Mouse (Mus musculus): ENCODE results near the gene Tmem198b. TPM values are rescaled to one million over a fixed set of nuclear protein-coding genes. Genes with fewer than 3 reads are reported as not detected.
"Not testable (repeated sequence)": the region's sequence is repeated elsewhere in the genome, so short reads cannot be mapped to it uniquely, and the experiment has no call there.

Tmem198b gene
- polyA plus RNA-seq (2015; fragmentation: Nextera tagmentation; extraction: Ambion mirVana): 15.4 and 16.3 TPM in 2 replicates

- WGBS: under 1% methylated on average over 28 of the region's 28 CpGs
- Histone ChIP-seq H3K27ac (peak within 1 kb of the TSS; percentile 98), H3K27me3 (replicated peaks) (no peaks in the 10 kb centered on the region), H3K9me3 (no peaks in the 10 kb centered on the region), H3K4me2 (peak within 1 kb of the TSS; percentile 77), H3K36me3 (peaks cover 6% of the 10 kb centered on the region; the same call in 1 of the 2 replicates), H3K4me3 (replicated peaks) (peak within 1 kb of the TSS; percentile 69), H3K9ac (peak within 1 kb of the TSS; percentile 73), H3K4me1 (peaks cover 46% of the 10 kb centered on the region)
- peak; percentile 47 for ATAC-seq (ENCODE audit: insufficient read depth, low FRiP score, low read depth)
These were observed at the start of gene Tmem198b for GRCm38 (mm10) chr10:128804271-128805091. TSS of gene Tmem198b (minus strand) at chr10:128804370.

GRCm38 (mm10) chr10:128850339-128850738, 46.2 kb upstream of the Tmem198b start:
- H3K36me3 ChIP-seq: peaks cover 16% of the 10 kb centered on the region
- no peak for ATAC-seq (ENCODE audit: insufficient read depth, low FRiP score, low read depth)
- no peak overlapping the region for H3K4me2 ChIP-seq

DNA sequence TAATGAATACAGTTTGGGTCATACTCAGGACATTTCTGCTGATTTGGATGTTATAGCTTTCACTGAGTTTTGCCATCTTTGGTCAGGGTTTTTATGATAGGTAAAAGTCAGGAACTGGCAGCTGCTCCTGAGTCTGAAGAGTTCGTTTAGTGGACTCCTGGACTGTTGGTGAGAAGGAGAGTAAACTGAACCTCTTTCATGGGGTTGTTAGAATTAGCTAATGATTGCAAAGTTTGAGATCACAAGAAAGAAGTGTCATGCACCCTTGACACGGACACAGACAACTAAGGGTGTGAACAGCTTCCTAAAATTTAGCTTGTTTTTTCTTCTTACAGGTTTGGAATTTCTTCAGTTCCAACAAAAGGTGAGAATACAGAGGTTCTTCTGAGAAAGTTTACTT, 44.3 kb upstream of the Tmem198b start:
- Histone ChIP-seq H3K9ac (no peak overlapping the region), H3K9me3 (no peaks in the 10 kb centered on the region), H3K4me1 (no peaks in the 10 kb centered on the region), H3K4me3 (replicated peaks) (no peak overlapping the region), H3K27me3 (replicated peaks) (no peaks in the 10 kb centered on the region), H3K27ac (no peak overlapping the region), H3K4me2 (no peak overlapping the region), H3K36me3 (peaks cover 17% of the 10 kb centered on the region)
- WGBS: 64% methylated on average over 2 of the region's 2 CpGs
- no peak for ATAC-seq (ENCODE audit: insufficient read depth, low FRiP score, low read depth)

More at GRCm38 (mm10) chr10:128850339-128850738, 46.2 kb upstream of the Tmem198b start:
- Histone ChIP-seq H3K27me3 (replicated peaks) (no peaks in the 10 kb centered on the region), H3K9ac (no peak overlapping the region), H3K27ac (no peak overlapping the region), H3K4me3 (replicated peaks) (no peak overlapping the region), H3K9me3 (no peaks in the 10 kb centered on the region), H3K4me1 (no peaks in the 10 kb centered on the region)
- 73% methylated on average over 3 of the region's 3 CpGs for WGBS

- no peak overlapping the region for H3K9ac ChIP-seq
- H3K27me3 ChIP-seq (replicated peaks): no peaks in the 10 kb centered on the region
- H3K4me3 ChIP-seq (replicated peaks): no peak overlapping the region
- ATAC-seq (ENCODE audit: insufficient read depth, low FRiP score, low read depth): no peak
- H3K9me3 ChIP-seq: no peaks in the 10 kb centered on the region
- WGBS: 93% methylated on average over 4 of the region's 4 CpGs
- no peaks in the 10 kb centered on the region for H3K4me1 ChIP-seq
- H3K27ac ChIP-seq: no peak overlapping the region
- peaks cover 19% of the 10 kb centered on the region for H3K36me3 ChIP-seq
- no peak overlapping the region for H3K4me2 ChIP-seq
These were observed 42.5 kb upstream of the Tmem198b start for GRCm38 (mm10) chr10:128846664-128847063.

DNA sequence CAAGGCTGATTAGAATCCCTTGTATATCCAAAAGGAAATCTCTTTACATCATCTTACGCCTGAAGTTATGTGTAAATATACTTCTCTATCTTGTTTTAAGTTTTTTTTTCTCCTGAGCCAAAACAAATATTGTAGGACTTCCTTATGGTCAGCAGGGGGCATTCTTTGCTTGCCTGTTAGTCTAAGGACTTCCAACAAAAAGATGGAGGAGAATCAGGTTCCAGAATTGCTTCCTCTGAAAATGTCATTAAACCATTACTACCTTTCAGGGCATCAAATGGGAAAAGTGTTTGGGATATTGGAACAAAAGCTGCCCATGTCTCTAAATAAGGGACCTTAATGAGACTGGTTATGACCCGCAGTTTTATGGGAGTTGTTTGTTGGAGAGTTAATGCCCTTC, 41.3 kb upstream of the Tmem198b start:
- Histone ChIP-seq H3K9me3 (no peaks in the 10 kb centered on the region), H3K36me3 (peaks cover 25% of the 10 kb centered on the region), H3K4me3 (replicated peaks) (no peak overlapping the region), H3K4me2 (no peak overlapping the region), H3K9ac (no peak overlapping the region), H3K27ac (no peak overlapping the region), H3K4me1 (no peaks in the 10 kb centered on the region), H3K27me3 (replicated peaks) (no peaks in the 10 kb centered on the region)
- no peak for ATAC-seq (ENCODE audit: insufficient read depth, low FRiP score, low read depth)
- 64% methylated on average over 2 of the region's 2 CpGs for WGBS

- Histone ChIP-seq H3K27ac (no peak overlapping the region), H3K4me3 (replicated peaks) (no peak overlapping the region), H3K4me1 (no peaks in the 10 kb centered on the region), H3K9ac (no peak overlapping the region), H3K9me3 (no peaks in the 10 kb centered on the region), H3K4me2 (no peak overlapping the region), H3K27me3 (replicated peaks) (no peaks in the 10 kb centered on the region), H3K36me3 (peaks cover 26% of the 10 kb centered on the region)
- ATAC-seq (ENCODE audit: insufficient read depth, low FRiP score, low read depth): no peak
- WGBS: 85% methylated on average over 5 of the region's 5 CpGs
These were observed 39.1 kb upstream of the Tmem198b start for GRCm38 (mm10) chr10:128843260-128843659.

DNA sequence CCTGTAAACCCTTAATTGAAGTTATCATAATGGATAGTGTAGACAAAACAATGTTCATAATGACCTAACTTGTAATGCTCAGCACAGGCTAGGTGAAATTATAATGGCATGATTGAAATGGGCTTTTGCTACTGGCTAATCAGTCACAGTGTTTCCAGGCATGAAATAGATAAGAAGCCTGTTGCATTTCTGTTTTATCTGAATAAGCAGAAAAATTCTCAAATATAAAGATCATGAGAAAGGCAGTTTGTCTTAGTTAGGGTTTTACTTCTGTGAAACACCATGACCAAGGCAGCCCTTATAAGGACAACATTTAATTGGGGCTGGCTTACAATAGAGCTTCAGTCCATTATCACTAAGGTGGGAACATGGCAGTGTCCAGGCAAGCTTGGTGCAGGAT, 36.4 kb upstream of the Tmem198b start:
- no peak overlapping the region for H3K4me2 ChIP-seq
- H3K9me3 ChIP-seq: no peaks in the 10 kb centered on the region
- no peak for ATAC-seq (ENCODE audit: insufficient read depth, low FRiP score, low read depth)
- H3K27ac ChIP-seq: no peak overlapping the region
- H3K9ac ChIP-seq: no peak overlapping the region
- H3K4me1 ChIP-seq: no peaks in the 10 kb centered on the region
- no peaks in the 10 kb centered on the region for H3K27me3 ChIP-seq (replicated peaks)
- peaks cover 26% of the 10 kb centered on the region for H3K36me3 ChIP-seq
- no peak overlapping the region for H3K4me3 ChIP-seq (replicated peaks)

DNA sequence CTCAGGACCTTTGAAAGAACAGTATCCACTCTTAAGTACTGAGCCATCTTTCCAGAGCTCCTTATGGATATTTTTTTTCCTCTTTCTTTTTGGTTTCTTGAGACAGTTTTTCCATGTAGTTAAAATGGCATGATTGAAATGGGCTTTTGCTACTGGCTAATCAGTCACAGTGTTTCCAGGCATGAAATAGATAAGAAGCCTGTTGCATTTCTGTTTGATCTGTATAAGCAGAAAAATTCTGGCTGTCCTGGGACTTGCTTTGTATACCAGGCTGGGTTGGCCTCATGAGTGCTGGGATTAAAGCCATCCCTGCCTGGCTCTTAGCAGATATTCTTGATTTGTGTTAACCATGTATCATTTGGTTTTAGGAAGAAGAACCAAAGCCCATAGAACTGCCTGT, 35.3 kb upstream of the Tmem198b start:
- no peak for ATAC-seq (ENCODE audit: insufficient read depth, low FRiP score, low read depth)
- H3K27me3 ChIP-seq (replicated peaks): no peaks in the 10 kb centered on the region
- peaks cover 22% of the 10 kb centered on the region for H3K36me3 ChIP-seq

DNA sequence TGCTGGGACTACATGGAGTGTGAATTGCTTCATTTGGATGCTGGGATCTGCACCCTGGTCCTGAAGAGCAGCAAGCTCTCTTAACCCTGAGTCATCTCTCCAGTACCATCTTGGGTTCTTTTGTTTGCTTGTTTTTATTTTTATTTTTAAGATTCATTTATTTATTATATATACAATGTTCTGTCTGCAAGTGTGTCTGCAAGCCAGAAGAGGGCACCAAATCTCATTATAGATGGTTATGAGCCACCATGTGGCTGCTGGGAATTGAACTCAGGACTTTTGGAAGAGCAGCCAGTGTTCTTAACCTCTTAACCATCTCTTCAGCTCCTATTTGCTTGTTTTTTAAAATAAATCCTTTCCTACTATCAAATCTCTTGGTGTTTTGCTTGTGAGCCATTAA, 33.2 kb upstream of the Tmem198b start:
- H3K27me3 ChIP-seq (replicated peaks): no peaks in the 10 kb centered on the region
- no peak overlapping the region for H3K4me3 ChIP-seq (replicated peaks)
- ATAC-seq (ENCODE audit: insufficient read depth, low FRiP score, low read depth): no peak
- H3K9me3 ChIP-seq: no peaks in the 10 kb centered on the region
- no peaks in the 10 kb centered on the region for H3K4me1 ChIP-seq
- peaks cover 26% of the 10 kb centered on the region for H3K36me3 ChIP-seq
- no peak overlapping the region for H3K4me2 ChIP-seq
- no peak overlapping the region for H3K27ac ChIP-seq
- no peak overlapping the region for H3K9ac ChIP-seq

More for the DNA sequence above, 35.3 kb upstream of the Tmem198b start:
- Histone ChIP-seq H3K9me3 (no peaks in the 10 kb centered on the region), H3K4me3 (replicated peaks) (no peak overlapping the region), H3K9ac (no peak overlapping the region), H3K4me1 (no peaks in the 10 kb centered on the region), H3K4me2 (no peak overlapping the region), H3K27ac (no peak overlapping the region)

DNA sequence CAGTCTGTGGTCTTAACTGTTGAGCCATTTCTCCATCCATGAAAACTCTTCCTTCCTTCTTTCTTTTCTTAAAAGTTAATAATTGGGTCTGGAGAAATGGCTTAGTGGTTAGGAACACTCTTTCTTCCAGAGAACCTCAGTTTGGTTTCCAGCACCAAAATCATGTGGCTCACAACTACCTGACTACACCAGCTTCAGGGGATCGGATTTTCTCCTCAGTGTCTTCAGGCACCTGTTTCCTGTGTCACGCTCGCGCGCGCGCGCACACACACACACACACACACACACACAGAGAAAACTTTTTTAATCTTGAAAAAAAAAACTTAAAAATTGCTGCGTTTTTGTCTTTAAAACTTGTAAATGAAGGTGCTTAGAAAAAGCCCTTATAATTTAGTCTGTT, 19.7 kb upstream of the Tmem198b start:
- ATAC-seq (ENCODE audit: insufficient read depth, low FRiP score, low read depth): no peak
- WGBS: 97% methylated on average over 9 of the region's 9 CpGs

DNA sequence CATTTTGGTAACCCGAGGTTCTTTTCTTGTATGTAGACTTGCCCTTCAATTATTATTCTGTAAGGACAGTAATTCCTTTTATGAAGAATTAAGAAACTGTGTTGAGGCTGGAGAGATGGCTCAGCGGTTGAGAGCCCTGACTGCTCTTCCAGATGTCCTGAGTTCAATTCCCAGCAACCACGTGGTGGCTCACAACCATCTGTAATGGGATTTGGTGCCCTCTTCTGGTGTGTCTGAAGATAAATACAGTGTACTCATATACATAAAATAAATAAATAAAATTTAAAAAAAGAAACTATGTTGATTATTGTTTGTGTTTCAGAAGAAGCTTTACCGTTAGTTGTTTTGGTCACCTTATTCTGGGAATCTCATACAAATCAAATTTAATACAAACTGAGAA, 18.9 kb upstream of the Tmem198b start:
- not testable (repeated sequence) for H3K4me1 ChIP-seq; H3K27ac ChIP-seq; H3K36me3 ChIP-seq; H3K27me3 ChIP-seq (replicated peaks); ATAC-seq (ENCODE audit: insufficient read depth, low FRiP score, low read depth); H3K9me3 ChIP-seq; H3K9ac ChIP-seq
- peak overlapping the region; percentile 61 for H3K4me2 ChIP-seq
- peak overlapping the region; percentile 91; the same call in 1 of the 2 replicates for H3K4me3 ChIP-seq (replicated peaks)
- WGBS: 82% methylated on average over 4 of the region's 4 CpGs

More for the DNA sequence above, 19.7 kb upstream of the Tmem198b start:
- Histone ChIP-seq H3K9ac (no peak overlapping the region), H3K9me3 (no peaks in the 10 kb centered on the region), H3K4me1 (peaks cover 4% of the 10 kb centered on the region; the same call in 1 of the 2 replicates), H3K27me3 (replicated peaks) (no peaks in the 10 kb centered on the region), H3K4me3 (replicated peaks) (no peak overlapping the region), H3K4me2 (no peak overlapping the region), H3K36me3 (peaks cover 9% of the 10 kb centered on the region; the same call in 1 of the 2 replicates), H3K27ac (no peak overlapping the region)

DNA sequence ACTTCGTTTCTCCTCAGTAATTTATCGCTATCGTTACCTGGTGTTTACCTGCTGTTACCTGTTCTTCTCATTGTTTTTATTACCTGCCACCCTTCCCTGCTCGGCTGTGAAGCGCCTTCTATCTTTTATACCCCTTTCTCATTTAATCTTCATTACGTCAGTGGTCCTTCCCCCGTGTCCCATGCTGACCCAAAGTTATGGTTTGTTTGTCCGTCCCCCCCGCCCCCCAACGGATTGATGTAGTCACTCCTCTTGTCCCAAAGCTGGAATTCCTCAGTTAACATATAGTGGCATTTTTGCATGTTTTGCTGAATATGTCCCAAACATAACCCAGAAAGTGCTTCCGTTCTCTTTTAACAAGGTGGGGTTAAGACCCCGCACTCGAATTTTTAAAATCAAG, 18.0 kb upstream of the Tmem198b start:
- ATAC-seq (ENCODE audit: insufficient read depth, low FRiP score, low read depth): no peak
- H3K4me3 ChIP-seq (replicated peaks): peak overlapping the region; percentile 91
- no peaks in the 10 kb centered on the region for H3K9me3 ChIP-seq
- H3K36me3 ChIP-seq: peaks cover 11% of the 10 kb centered on the region
- H3K27me3 ChIP-seq (replicated peaks): no peaks in the 10 kb centered on the region
- peak overlapping the region; percentile 80 for H3K9ac ChIP-seq
- 2% methylated on average over 13 of the region's 13 CpGs for WGBS
- H3K4me1 ChIP-seq: peaks cover 4% of the 10 kb centered on the region; the same call in 1 of the 2 replicates
- peak overlapping the region; percentile 60; the same call in 1 of the 2 replicates for H3K27ac ChIP-seq
- H3K4me2 ChIP-seq: peak overlapping the region; percentile 61
